Mouse (Mus musculus) liver, embryonic 14 days (tissue): ENCODE measurements around the gene Serpinb9. TPM values are rescaled to one million over a fixed set of nuclear protein-coding genes. Genes with fewer than 3 reads are reported as not detected.

Experiments used
- polyA plus RNA-seq: library from polyadenylated mRNA; depleted of rRNA; stranded (reverse); fragments of >200 nt; gene quantifications from 2 replicates; pipeline ENCODE4 v1.2.3, GENCODE M21; 2012; rRNA removed

Gene Serpinb9
- polyA plus RNA-seq, result 1.1 and 1.2 TPM in 2 replicates

DNA sequence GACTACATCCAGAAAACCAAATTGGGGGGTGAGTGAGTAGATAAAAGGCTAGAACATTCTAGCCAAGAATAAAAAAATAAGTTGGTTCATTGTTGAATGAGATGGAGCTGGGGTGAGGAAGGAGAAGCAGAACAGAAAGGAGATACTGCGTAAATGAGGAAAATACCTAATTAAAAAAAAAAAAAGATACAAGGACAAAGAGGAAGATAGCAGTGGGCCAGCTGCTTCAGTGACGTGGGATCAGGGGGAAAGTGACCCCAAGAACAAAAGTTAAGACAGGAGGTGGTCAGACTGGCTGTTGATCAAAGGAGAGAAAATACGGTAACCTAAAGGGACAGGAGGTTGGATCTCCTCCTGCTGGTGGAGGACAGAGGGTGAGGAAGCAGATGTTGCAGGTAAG is at the start of gene Serpinb9:
Serpinb9 (plus strand) TSS at position 301 of the 400 bp plus-strand sequence.

DNA sequence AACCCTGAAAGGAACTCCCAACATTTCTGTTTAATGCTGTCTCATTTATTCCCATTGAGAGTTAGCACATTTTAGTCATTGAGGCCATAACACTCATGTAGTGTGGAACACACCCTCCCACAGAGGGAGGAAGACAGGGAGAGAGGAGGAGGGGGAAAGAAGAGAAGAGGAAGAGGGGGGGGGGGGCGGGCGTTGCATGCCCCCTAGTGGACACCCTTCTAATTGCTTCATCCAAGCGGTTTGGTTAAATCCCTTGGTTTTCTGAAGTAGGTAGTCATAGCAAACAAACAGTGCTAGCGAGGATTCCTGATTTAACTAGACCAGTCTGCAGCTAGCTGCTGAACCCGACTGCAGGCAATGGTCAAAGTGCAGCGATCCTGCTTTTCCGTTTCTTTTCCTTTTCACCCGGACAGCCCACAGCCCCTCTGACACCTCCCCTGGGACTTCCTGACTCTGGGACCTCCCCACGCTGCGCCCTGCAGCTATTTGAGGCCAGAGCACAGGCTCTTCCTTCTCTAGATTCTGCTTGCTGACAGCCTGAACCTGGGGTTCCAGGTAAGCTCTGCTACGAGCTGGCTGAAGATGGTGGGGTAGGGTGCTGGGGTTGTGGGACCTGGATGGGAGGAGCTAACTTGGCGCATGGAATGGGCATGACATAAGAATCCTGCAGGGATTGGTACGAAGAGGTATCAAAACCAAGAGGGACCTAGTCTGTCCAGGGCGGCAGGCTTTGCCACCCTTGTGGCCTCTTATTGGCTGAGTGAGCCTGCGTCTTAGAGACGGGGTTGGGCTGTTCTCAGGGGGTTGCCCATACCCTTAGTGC is 37.9 kb upstream of the Serpinb9 start, which contains the start of gene Serpinb6b:
Serpinb6b (plus strand) TSS at position 221 of the 823 bp plus-strand sequence.

DNA sequence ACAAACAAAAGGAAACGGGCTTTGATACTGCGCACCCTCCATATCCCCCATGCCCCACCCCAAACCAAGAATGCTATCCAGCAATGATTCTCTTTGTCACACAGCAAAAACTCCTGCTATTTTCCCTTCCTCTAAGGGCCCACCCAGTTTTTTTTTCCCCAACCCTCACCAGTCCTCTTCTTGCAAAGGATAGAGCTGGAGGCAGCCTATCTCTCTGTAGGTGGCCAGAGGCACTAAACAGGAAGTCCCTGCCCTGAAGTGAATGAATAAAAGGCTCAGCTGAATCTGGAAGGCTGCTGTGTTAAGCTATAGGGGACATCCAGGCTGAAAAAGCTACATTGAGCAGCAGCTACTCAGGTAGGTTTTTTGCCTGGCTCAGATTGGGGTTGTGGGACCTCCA is 24.2 kb downstream of the Serpinb9 start, which contains the start of gene Serpinb9b:
Serpinb9b (plus strand) TSS at position 173 of the 400 bp plus-strand sequence.

Other genes starting within 250 kb of the Serpinb9 start
- 0.01 and 0.36 TPM in 2 replicates for gene Mylk4, start 219.3 kb upstream of the Serpinb9 start, polyA plus RNA-seq
- 16.0 and 18.3 TPM in 2 replicates for gene Wrnip1, start 201.2 kb upstream of the Serpinb9 start, polyA plus RNA-seq
- not detected in 2 replicates for gene D930007J09Rik, start 200.4 kb upstream of the Serpinb9 start, polyA plus RNA-seq
- 7.5 and 11.4 TPM in 2 replicates for gene Serpinb1a, start 152.1 kb upstream of the Serpinb9 start, polyA plus RNA-seq
- gene Serpinb1c, start 105.0 kb upstream of the Serpinb9 start, polyA plus RNA-seq, result not detected in 2 replicates
- 4.6 and 5.2 TPM in 2 replicates for gene Serpinb6b, start 38.0 kb upstream of the Serpinb9 start, polyA plus RNA-seq
- 0.01 and 0.03 TPM in 2 replicates for gene Serpinb9b, start 24.2 kb downstream of the Serpinb9 start, polyA plus RNA-seq
- 0.02 TPM in 1 of 2 replicates, not detected in the other for gene Serpinb1b, start 75.3 kb downstream of the Serpinb9 start, polyA plus RNA-seq
- gene Serpinb9c, start 156.5 kb downstream of the Serpinb9 start, polyA plus RNA-seq, result 0.01 TPM in 1 of 2 replicates, not detected in the other
- not detected in 2 replicates for gene Serpinb9d, start 189.7 kb downstream of the Serpinb9 start, polyA plus RNA-seq
- 0.01 and 0.03 TPM in 2 replicates for gene Serpinb9e, start 246.4 kb downstream of the Serpinb9 start, polyA plus RNA-seq